28 mouse cellular contexts compared by ENCODE assay signal in genomic region chrX:98476473-98477254, GRCm38 (mm10).
DNase-seq lines count a peak whose midpoint lies in the region; ATAC-seq lines count a peak whose summit lies in the region.
"Had no signal": no experiment of that assay in that cellular context is flagged by ENCODE, and none has a peak within 500 bp of the region (broad histone marks: within the 10 kb centered on the region; RNA-seq: fewer than 3 reads in every experiment).

No protein-coding gene starts in this region.

- H3K4me1 ChIP-seq in limb, embryonic 10.5 days = no peaks in the 10 kb centered on the region
- H3K4me1 ChIP-seq: forebrain, embryonic 10.5 days; forebrain, embryonic 13.5 days; heart, embryonic 12.5 days; heart, embryonic 15.5 days; hindbrain, embryonic 10.5 days; hindbrain, embryonic 13.5 days had no signal

- H3K27me3 ChIP-seq in limb, embryonic 10.5 days (ENCODE audit: low read depth, poor library complexity, severe bottlenecking) = no peaks in the 10 kb centered on the region
- H3K27me3 ChIP-seq: CH12.LX; forebrain, embryonic 13.5 days; heart, embryonic 12.5 days; heart, embryonic 15.5 days; hindbrain, embryonic 13.5 days had no signal

- DNase-seq in CD4-positive, CD25-positive, alpha-beta regulatory T cell, adult 2 months (ENCODE audit: low read depth, low spot score) = peak; percentile 19
- DNase-seq in naive thymus-derived CD4-positive, alpha-beta T cell, adult 2 months (ENCODE audit: low read depth) = peak; percentile 12
- DNase-seq in gastrocnemius, adult 18-20 months (ENCODE audit: low spot score) = no peak
- no peak for DNase-seq in limb, embryonic 10.5 days (ENCODE audit: low spot score)
- no peak for DNase-seq in lung, adult 18-20 months
- DNase-seq: adrenal gland, adult 8-10 months; adrenal gland, postnatal 25 days; cerebellum, adult 11-12 months; cerebellum, adult 8-10 months; cerebellum, postnatal 10 days; gastrocnemius, adult 2 months; gastrocnemius, postnatal 14 days; heart, adult 11 months; heart, postnatal 10 days; heart, postnatal 36 days had no signal

- H3K9me3 ChIP-seq in limb, embryonic 10.5 days (replicated peaks) = no peaks in the 10 kb centered on the region
- H3K9me3 ChIP-seq: forebrain, embryonic 10.5 days; forebrain, embryonic 13.5 days; G1E; heart, embryonic 12.5 days; heart, embryonic 15.5 days; hindbrain, embryonic 10.5 days; hindbrain, embryonic 13.5 days had no signal

- peak; percentile 79 for ATAC-seq in activated CD4-positive, CD25-positive, alpha-beta regulatory T cell, adult 4 months
- ATAC-seq: forebrain, embryonic 13.5 days; forebrain, embryonic 16.5 days; hindbrain, embryonic 16.5 days; intestine, postnatal 0 days; Patski had no signal

- WGBS in limb, embryonic 10.5 days = 92% methylated on average over 4 of the region's 4 CpGs

- no peak overlapping the region for H3K27ac ChIP-seq in limb, embryonic 10.5 days
- H3K27ac ChIP-seq: forebrain, embryonic 10.5 days; forebrain, embryonic 13.5 days; gastrocnemius, adult 2 months; heart, embryonic 15.5 days; hindbrain, embryonic 10.5 days; hindbrain, embryonic 13.5 days had no signal

- H3K4me3 ChIP-seq in limb, embryonic 10.5 days = no peak overlapping the region
- H3K4me3 ChIP-seq: forebrain, embryonic 10.5 days; forebrain, embryonic 13.5 days; gastrocnemius, adult 2 months; heart, embryonic 12.5 days; heart, embryonic 15.5 days; hindbrain, embryonic 10.5 days; hindbrain, embryonic 13.5 days had no signal

- H3K36me3 ChIP-seq in limb, embryonic 10.5 days = no peaks in the 10 kb centered on the region
- H3K36me3 ChIP-seq: forebrain, embryonic 10.5 days; G1E; heart, embryonic 12.5 days; heart, embryonic 15.5 days; hindbrain, embryonic 10.5 days; hindbrain, embryonic 13.5 days had no signal

Comparison
In these comparisons a context has a peak if more than half of its experiments do, and no peak if none do; other contexts are left out.
1. DNase-seq: peak in CD4-positive, CD25-positive, alpha-beta regulatory T cell, adult 2 months (single experiment) and naive thymus-derived CD4-positive, alpha-beta T cell, adult 2 months (single experiment); none in gastrocnemius, adult 18-20 months (single experiment), limb, embryonic 10.5 days (single experiment) and lung, adult 18-20 months (0 of 2).